Mouse (Mus musculus) kidney, embryonic 14.5 days (tissue): ENCODE measurements around the gene Dennd2a. TPM values are rescaled to one million over a fixed set of nuclear protein-coding genes. Genes with fewer than 3 reads are reported as not detected.

Experiments
- ATAC-seq: fragments of 200-750 bp; cut with Nextera tagmentation; 2 replicates; pipeline ENCODE4 v1.8.0; 2017; ENCODE audit warnings: moderate number of reproducible peaks, mild to moderate bottlenecking, moderate TSS enrichment, moderate library complexity; ENCODE audit not compliant: low FRiP score, low TSS enrichment
- H3K27ac ChIP-seq: fragments of 300-500 bp; sonication (generic); 2 replicates; pipeline ENCODE4 v1.5.1; 2014; ENCODE audit warnings: low read depth, mild to moderate bottlenecking, low read length, moderate library complexity, mixed read lengths
- H3K27me3 ChIP-seq: fragments of 300-500 bp; sonication (generic); 2 replicates; pipeline ENCODE4 v1.6.1; 2014; ENCODE audit warnings: mild to moderate bottlenecking, low read length; ENCODE audit not compliant: control insufficient read depth, insufficient read depth
- H3K36me3 ChIP-seq: fragments of 300-500 bp; sonication (generic); 2 replicates; pipeline ENCODE4 v1.6.1; 2014; ENCODE audit warnings: low read length, mixed read lengths; ENCODE audit not compliant: control insufficient read depth, insufficient read depth
- H3K4me1 ChIP-seq: fragments of 300-500 bp; sonication (generic); 2 replicates; pipeline ENCODE4 v1.6.1; 2014; ENCODE audit warnings: low read length, mixed read lengths; ENCODE audit not compliant: control insufficient read depth, insufficient read depth
- H3K4me2 ChIP-seq: fragments of 300-500 bp; sonication (generic); replicated peaks from 2 replicates; pipeline ENCODE4 v1.6.1; 2014; ENCODE audit warnings: low read depth, mild to moderate bottlenecking, low read length
- H3K4me3 ChIP-seq: fragments of 300-500 bp; sonication (generic); 2 replicates; pipeline ENCODE4 v1.5.1; 2014; ENCODE audit warnings: mild to moderate bottlenecking, low read length
- H3K9ac ChIP-seq: fragments of 300-500 bp; sonication (generic); 2 replicates; pipeline ENCODE4 v1.6.1; 2014; ENCODE audit warnings: low read depth, mild to moderate bottlenecking, low read length, moderate library complexity
- H3K9me3 ChIP-seq: fragments of 300-500 bp; sonication (generic); 2 replicates; pipeline ENCODE4 v1.6.1; 2016; ENCODE audit warnings: low read length; ENCODE audit not compliant: control insufficient read depth
- WGBS: fragments of 180-500 bp; shearing (Covaris S2); extraction: QIAGEN DNeasy Blood & Tissue Kit; methylation state at CpG from one replicate; pipeline ENCODE4 v1.1.7; 2014; 5-methylcytosine and 5-hydroxymethylcytosine counted together
- polyA plus RNA-seq: library from polyadenylated mRNA; unstranded; fragments of >200 nt; fragmentation: Nextera tagmentation; extraction: Ambion mirVana; gene quantifications from 2 replicates; pipeline ENCODE4 v1.2.1, GENCODE M21; 2014

Gene Dennd2a
- polyA plus RNA-seq, 1 experiment from 2014 or later, result 31.8 TPM

DNA sequence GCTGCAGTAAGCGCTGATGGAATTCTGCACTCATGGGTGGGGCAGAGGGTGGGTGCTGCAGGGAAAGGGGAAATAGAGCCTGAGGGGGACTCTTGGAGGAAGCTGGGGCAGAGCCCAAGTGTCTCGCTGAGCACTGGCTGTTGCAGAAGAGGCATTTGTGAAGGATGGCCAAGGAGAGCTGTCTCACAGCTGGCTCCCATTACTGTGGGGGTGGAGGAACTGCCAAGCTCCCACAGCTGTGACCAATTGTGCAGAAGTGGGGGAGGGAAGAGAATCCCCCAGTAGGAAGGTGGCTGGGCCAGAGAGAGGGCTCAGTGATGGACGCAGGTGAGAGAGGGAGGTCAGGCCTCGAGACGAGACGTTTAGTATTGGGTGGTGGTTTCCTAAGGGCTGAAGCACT lies 83.2 kb downstream of the Dennd2a start:
- Histone ChIP-seq H3K36me3 (peaks cover 45% of the 10 kb centered on the region), H3K4me2 (no peak overlapping the region), H3K4me3 (no peak overlapping the region), H3K4me1 (0 out of 2 replicates have a peak, but pooled peaks cover 7% of the 10 kb centered on the region), H3K27me3 (no peaks in the 10 kb centered on the region), H3K27ac (no peak overlapping the region), H3K9ac (no peak overlapping the region), H3K9me3 (no peaks in the 10 kb centered on the region)
- WGBS, result 30% methylated on average over 6 of the region's 6 CpGs
- peak; percentile 78 for ATAC-seq

DNA sequence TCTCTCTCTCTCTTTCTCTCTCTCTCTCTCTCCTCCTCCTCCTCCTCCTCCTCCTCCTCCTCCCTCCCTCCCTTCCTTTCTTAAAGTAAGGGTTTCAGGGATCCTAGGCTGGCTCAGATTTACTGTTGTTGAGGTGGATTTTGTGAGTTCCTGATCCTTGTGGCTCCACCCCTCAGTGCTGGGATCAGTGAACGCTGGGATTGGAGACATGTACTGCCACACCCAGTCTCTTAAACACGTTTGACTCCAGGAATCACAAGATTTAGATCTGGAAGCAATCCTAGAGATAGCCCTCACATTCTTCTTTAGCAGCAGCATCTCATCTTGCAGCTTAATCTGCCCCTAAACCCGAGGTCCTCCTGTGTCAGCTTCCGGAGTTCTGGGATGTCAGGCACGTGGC lies 84.8 kb downstream of the Dennd2a start:
- Histone ChIP-seq H3K27me3 (no peaks in the 10 kb centered on the region), H3K4me3 (no peak overlapping the region), H3K4me2 (no peak overlapping the region), H3K36me3 (peaks cover 42% of the 10 kb centered on the region), H3K9me3 (no peaks in the 10 kb centered on the region), H3K27ac (no peak overlapping the region), H3K9ac (no peak overlapping the region), H3K4me1 (0 out of 2 replicates have a peak, but pooled peaks cover 7% of the 10 kb centered on the region)
- 45% methylated on average over 5 of the region's 5 CpGs for WGBS
- no peak for ATAC-seq

DNA sequence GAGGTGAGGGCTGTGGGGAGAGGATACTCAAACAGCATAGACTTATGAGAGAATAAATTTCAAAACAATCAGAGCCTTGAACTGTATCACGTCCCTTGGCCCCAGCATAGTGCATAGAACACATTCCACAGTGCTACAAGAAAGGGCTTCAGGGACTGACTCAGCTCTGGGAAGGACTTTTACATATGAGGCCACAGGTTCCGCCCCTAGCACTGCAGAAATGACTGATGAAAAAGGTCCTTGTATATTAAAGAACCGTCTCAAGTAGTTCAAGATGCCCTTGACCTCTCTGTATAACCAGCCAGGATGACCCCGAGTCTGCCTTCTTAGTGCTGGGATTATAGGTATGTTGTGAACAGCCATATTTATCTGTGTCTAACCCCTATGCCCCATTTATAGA lies 85.4 kb downstream of the Dennd2a start:
- Histone ChIP-seq H3K4me3 (no peak overlapping the region), H3K9me3 (no peaks in the 10 kb centered on the region), H3K9ac (no peak overlapping the region), H3K4me2 (no peak overlapping the region), H3K36me3 (peaks cover 37% of the 10 kb centered on the region), H3K4me1 (0 out of 2 replicates have a peak, but pooled peaks cover 7% of the 10 kb centered on the region), H3K27me3 (no peaks in the 10 kb centered on the region), H3K27ac (no peak overlapping the region)
- no peak for ATAC-seq
- 74% methylated on average over 4 of the region's 4 CpGs for WGBS

DNA sequence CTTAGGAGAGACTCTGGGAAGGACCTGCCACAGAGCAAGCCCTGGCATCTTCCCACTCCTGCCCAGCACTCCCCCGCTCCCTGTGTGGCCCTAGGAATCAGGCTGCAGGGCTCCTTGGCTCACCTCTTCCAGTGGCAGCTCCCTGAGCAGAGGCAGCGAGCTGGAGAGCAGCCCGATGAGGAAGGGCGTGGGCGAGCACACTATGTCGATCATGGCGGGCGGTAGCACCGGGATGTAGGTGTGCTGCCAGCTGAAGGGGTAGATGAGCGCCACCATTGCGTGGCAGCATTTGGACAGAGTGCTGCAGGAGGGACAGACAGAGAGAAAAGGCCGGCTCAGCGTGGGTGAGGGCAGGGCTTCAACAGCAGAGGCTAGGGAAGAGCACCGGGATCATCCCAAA lies 87.6 kb downstream of the Dennd2a start:
- ATAC-seq, result no peak

DNA sequence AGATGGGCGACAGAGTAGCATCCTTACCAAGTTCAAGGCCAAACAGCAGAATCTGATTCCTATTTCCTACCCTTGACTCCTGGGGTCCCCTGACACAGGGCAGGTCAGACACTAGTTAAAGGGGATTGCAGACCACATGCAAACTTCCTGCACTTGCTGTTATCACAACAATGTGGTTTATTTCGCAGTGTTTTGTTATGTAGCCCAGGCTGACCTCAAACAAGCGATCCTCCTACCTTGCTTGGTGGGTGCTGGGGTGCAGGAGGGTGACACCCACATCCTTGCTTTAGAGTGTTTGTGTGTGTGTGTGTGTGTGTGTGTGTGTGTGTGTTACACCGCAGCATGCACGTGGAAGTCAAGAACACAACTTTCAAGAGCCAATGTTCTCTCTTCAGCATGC lies 88.2 kb downstream of the Dennd2a start:
- H3K9ac ChIP-seq, result no peak overlapping the region
- H3K36me3 ChIP-seq, result peaks cover 29% of the 10 kb centered on the region
- 0 out of 2 replicates have a peak, but pooled peaks cover 4% of the 10 kb centered on the region for H3K4me1 ChIP-seq
- no peak overlapping the region for H3K4me3 ChIP-seq
- H3K27me3 ChIP-seq, result no peaks in the 10 kb centered on the region
- no peak overlapping the region for H3K4me2 ChIP-seq
- WGBS, result 88% methylated on average over 5 of the region's 5 CpGs
- no peak for ATAC-seq
- no peaks in the 10 kb centered on the region for H3K9me3 ChIP-seq
- H3K27ac ChIP-seq, result no peak overlapping the region

More for the DNA sequence above, 87.6 kb downstream of the Dennd2a start:
- no peaks in the 10 kb centered on the region for H3K9me3 ChIP-seq
- H3K36me3 ChIP-seq, result peaks cover 30% of the 10 kb centered on the region
- H3K27me3 ChIP-seq, result no peaks in the 10 kb centered on the region
- H3K4me2 ChIP-seq, result no peak overlapping the region
- WGBS, result 93% methylated on average over 13 of the region's 14 CpGs
- 0 out of 2 replicates have a peak, but pooled peaks cover 7% of the 10 kb centered on the region for H3K4me1 ChIP-seq
- no peak overlapping the region for H3K27ac ChIP-seq
- H3K4me3 ChIP-seq, result no peak overlapping the region
- no peak overlapping the region for H3K9ac ChIP-seq

DNA sequence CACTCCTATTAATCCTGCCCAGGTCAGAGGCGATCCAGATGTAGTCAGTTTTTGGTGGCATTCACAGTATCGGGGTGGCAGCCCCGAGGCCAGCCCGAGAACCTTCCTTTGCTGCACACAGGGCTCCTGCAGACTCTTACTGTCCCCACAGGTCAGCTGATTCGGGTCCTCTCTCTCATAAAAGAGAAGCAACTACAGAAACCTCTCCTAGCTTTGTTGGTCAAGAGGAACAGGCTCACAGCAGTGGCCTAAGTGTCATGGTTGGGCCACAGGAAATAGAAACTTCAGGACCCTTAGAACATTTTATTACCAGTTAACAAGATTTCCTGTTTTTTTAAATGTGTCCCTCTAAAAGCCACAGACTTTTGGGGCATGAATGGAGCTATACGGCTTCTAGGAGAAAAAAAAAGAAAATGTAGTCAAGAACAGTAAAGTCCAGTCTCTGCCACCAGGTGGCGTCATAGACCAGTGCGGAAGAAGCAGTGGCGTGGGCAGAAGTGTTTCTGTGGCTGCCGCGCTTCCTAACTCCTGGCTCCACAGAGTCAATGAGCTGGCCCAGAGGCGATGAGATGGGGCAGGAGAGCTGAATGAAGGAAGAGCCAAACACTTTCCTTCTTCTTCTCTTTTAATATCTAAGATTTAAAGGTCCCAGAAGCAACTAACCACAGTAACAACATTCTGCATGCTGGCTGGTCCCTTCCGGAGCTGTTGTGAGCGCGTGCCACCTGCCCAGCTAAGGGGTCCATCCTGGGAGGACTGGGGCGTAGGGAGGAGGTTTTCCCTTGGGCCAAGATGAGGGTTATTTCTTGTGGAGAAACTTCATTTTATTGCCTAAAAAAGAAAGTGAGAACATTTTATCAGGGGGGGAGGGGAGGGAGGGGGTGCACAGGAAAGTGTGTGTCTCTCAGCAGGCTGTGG lies 94.8 kb downstream of the Dennd2a start:
- no peak overlapping the region for H3K27ac ChIP-seq
- H3K4me2 ChIP-seq, result no peak overlapping the region
- H3K36me3 ChIP-seq, result peaks cover 20% of the 10 kb centered on the region; the same call in 1 of the 2 replicates
- peaks cover 4% of the 10 kb centered on the region; the same call in 1 of the 2 replicates for H3K9me3 ChIP-seq
- H3K9ac ChIP-seq, result no peak overlapping the region
- no peaks in the 10 kb centered on the region for H3K4me1 ChIP-seq
- no peaks in the 10 kb centered on the region for H3K27me3 ChIP-seq
- WGBS, result 53% methylated on average over 16 of the region's 16 CpGs
- no peak overlapping the region for H3K4me3 ChIP-seq
- peak; percentile 53; the same call in 1 of the 2 replicates for ATAC-seq

DNA sequence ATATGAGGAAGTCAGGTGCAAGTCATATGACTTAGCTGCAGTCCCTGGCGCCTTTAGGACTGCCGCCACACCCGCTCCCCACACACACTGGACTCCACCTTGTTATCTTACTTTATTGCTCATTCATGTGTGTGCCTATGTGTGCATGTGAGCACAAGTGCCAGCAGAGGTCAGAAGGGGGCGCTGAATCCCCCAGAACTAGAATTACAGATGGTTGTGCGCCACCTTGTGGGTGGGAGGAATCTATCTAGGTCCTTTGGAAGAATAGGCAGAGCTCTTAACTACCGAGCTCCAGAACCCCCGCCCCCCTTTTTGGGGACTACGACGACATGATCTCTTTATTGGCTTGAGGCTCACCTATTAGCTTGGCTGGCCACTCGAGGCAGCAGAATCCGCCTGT lies 97.6 kb downstream of the Dennd2a start:
- Histone ChIP-seq H3K4me1 (no peaks in the 10 kb centered on the region), H3K36me3 (peaks cover 16% of the 10 kb centered on the region; the same call in 1 of the 2 replicates), H3K4me3 (no peak overlapping the region), H3K27ac (no peak overlapping the region), H3K4me2 (no peak overlapping the region), H3K9me3 (peaks cover 4% of the 10 kb centered on the region; the same call in 1 of the 2 replicates), H3K9ac (no peak overlapping the region), H3K27me3 (no peaks in the 10 kb centered on the region)
- WGBS, result 96% methylated on average over 11 of the region's 11 CpGs
- no peak for ATAC-seq

DNA sequence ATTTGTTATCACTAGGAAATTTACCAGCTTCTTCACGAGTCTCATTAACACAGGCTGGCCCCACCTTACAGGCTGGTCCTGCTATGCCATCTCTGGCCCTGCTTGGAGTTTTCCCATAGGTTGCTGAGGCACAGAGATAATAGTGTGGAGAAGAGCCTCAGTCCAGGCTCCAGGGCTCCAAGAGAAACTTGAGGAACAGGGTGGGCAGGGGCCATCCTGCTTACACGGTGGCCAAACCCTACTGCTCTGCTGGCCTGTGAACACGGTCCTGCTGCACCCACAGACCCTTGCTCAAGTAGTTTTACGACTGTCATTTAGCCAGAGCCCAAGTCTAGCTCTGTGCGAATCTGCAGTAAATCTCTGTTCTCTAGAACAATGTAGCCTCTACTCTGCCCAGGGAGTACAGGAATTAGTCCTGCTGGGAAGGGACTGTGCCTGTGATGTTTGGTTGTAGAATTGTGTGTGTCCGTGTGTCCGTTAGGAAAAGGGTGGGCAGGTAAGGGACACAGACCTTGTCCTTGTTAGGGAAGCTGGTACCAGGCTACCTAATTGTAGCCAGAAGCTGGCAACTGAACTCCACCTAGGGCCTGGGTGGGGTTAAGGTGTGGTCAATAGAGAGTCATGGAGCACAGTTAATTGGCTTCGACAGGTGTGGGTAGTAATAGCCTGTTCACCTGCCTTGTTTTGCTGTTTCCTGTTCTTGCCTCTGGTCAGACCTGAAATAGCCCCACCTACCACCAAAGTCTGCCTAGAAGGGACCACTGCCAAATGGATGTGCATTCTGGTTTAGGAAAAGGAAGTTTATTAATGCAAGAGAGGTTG lies 102.1 kb downstream of the Dennd2a start:
- H3K27me3 ChIP-seq, result no peaks in the 10 kb centered on the region
- H3K27ac ChIP-seq, result no peak overlapping the region
- ATAC-seq, result no peak
- 40% methylated on average over 8 of the region's 8 CpGs for WGBS
- no peaks in the 10 kb centered on the region for H3K4me1 ChIP-seq
- no peak overlapping the region for H3K9ac ChIP-seq
- H3K4me2 ChIP-seq, result no peak overlapping the region
- peaks cover 4% of the 10 kb centered on the region; the same call in 1 of the 2 replicates for H3K36me3 ChIP-seq
- H3K4me3 ChIP-seq, result no peak overlapping the region
- H3K9me3 ChIP-seq, result peaks cover 4% of the 10 kb centered on the region; the same call in 1 of the 2 replicates
